Mouse (Mus musculus): ENCODE measurements at regions not wholly inside any gene's neighbourhood (a gene's known extent, or its start where the extent isn't known, plus 50 kb on each side); places are given as distances from the start of the nearest gene placed in this dataset.
A peak's percentile ranks its signal among the peaks of the same experiment; 100 is the strongest.

DNA sequence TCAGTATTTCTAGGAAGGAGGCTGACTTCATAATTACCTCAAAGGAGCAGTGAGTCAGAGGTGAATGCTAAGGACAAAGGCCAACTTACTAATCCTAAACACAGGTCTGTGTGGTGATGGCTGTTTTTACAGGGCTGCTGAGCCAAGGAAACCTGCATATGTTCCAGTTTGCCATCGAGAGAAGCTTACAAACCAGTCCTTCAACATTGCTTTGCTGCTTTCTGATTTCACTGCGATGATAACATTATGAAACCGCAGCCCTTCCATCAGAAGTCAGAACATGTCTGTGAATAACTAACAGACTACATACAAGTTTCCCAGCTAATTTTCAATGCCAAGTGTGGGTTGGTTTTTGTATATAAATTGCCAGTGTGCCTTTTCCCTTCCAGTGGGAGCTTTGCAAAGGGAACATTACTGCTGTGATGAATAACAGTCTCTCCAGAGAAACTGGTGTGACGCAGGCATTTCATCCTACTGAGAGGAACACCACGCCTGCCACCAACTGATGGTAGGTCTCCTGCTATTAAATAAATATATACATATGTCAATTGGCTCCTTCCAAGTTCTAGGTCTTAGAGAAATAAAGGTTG is 128.9 kb upstream of the Pfn2 start:
- 70% methylated on average over 5 of the region's 5 CpGs for WGBS
- Histone ChIP-seq H3K4me3 (ENCODE audit: low read depth, low read length) (no peak overlapping the region), H3K4me2 (ENCODE audit: low read length) (no peak overlapping the region), H3K36me3 (ENCODE audit: control insufficient read depth, insufficient read depth, low read length) (no peaks in the 10 kb centered on the region), H3K9me3 (ENCODE audit: control insufficient read depth, low read length) (no peaks in the 10 kb centered on the region), H3K9ac (ENCODE audit: low read length) (no peak overlapping the region), H3K27me3 (replicated peaks; ENCODE audit: control insufficient read depth, insufficient read depth, low read length) (no peaks in the 10 kb centered on the region), H3K27ac (ENCODE audit: low read depth) (no peak overlapping the region), H3K4me1 (replicated peaks; ENCODE audit: control insufficient read depth, insufficient read depth, low read length) (no peaks in the 10 kb centered on the region)
- DNase-seq (ENCODE audit: low spot score): no peak
- no peak for ATAC-seq (replicated peaks; ENCODE audit: low FRiP score, low TSS enrichment, low read depth)

DNA sequence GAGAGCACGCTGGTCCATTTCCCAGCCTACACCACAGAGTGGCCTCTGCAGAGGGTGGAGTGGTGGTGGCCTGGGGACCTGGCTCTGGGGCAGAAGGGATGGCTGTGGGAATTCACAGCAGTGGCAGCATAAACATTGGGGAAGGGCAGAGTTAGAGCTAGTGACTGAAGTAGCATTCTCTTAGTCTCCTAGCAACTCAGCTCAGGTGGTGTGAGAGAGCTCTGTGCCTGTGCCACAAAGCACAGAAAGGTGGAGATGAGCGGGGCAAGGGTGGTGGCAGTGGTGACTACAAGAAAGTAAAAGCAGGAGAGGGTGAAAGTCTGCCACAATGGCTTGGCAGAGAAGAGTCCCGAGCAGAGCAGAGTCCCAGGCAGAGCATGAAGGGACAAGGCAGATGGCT is 140.3 kb upstream of the Pfn2 start:
- Histone ChIP-seq H3K36me3 (ENCODE audit: control insufficient read depth, insufficient read depth, low read length) (no peaks in the 10 kb centered on the region), H3K4me3 (ENCODE audit: low read depth, low read length) (no peak overlapping the region), H3K9ac (ENCODE audit: low read length) (no peak overlapping the region), H3K27me3 (replicated peaks; ENCODE audit: control insufficient read depth, insufficient read depth, low read length) (no peaks in the 10 kb centered on the region), H3K9me3 (ENCODE audit: control insufficient read depth, low read length) (no peaks in the 10 kb centered on the region), H3K27ac (ENCODE audit: low read depth) (no peak overlapping the region), H3K4me1 (replicated peaks; ENCODE audit: control insufficient read depth, insufficient read depth, low read length) (no peaks in the 10 kb centered on the region), H3K4me2 (ENCODE audit: low read length) (no peak overlapping the region)
- DNase-seq (ENCODE audit: low spot score) (no peak), ATAC-seq (replicated peaks; ENCODE audit: low FRiP score, low TSS enrichment, low read depth) (no peak)
- WGBS: 74% methylated on average over 3 of the region's 3 CpGs

DNA sequence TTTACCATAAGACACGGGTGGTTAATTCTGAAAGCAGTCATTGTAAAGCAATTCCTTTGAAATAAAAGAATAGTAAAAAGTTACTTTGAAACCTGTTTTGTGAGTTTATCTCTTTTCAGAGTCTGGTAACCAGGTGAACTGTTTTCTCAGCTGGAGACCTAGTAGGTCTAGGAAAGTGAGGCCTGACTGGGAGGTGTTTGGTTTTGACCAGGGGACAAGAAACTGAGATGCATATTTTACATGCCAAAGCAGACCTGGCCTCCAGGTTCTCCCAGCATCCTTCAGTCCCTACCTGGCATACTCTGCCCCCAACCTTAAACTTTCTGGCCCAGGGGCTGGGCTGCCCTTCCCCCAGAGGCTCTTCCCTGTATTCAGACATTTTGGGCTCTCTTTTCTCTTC is 142.9 kb upstream of the Pfn2 start:
- no peaks in the 10 kb centered on the region for H3K4me1 ChIP-seq (replicated peaks; ENCODE audit: control insufficient read depth, insufficient read depth, low read length)
- no peak overlapping the region for H3K27ac ChIP-seq (ENCODE audit: low read depth)
- H3K4me3 ChIP-seq (ENCODE audit: low read depth, low read length): no peak overlapping the region
- DNase-seq (ENCODE audit: low spot score) (no peak), ATAC-seq (replicated peaks; ENCODE audit: low FRiP score, low TSS enrichment, low read depth) (no peak)
- no peak overlapping the region for H3K9ac ChIP-seq (ENCODE audit: low read length)
- no peaks in the 10 kb centered on the region for H3K9me3 ChIP-seq (ENCODE audit: control insufficient read depth, low read length)
- no peak overlapping the region for H3K4me2 ChIP-seq (ENCODE audit: low read length)
- WGBS: 58% methylated on average over 1 of the region's 1 CpGs
- no peaks in the 10 kb centered on the region for H3K36me3 ChIP-seq (ENCODE audit: control insufficient read depth, insufficient read depth, low read length)
- no peaks in the 10 kb centered on the region for H3K27me3 ChIP-seq (replicated peaks; ENCODE audit: control insufficient read depth, insufficient read depth, low read length)

- Histone ChIP-seq H3K4me3 (ENCODE audit: low read depth, low read length) (no peak overlapping the region), H3K36me3 (ENCODE audit: control insufficient read depth, insufficient read depth, low read length) (no peaks in the 10 kb centered on the region), H3K27me3 (replicated peaks; ENCODE audit: control insufficient read depth, insufficient read depth, low read length) (no peaks in the 10 kb centered on the region), H3K27ac (ENCODE audit: low read depth) (no peak overlapping the region), H3K4me1 (replicated peaks; ENCODE audit: control insufficient read depth, insufficient read depth, low read length) (no peaks in the 10 kb centered on the region), H3K4me2 (ENCODE audit: low read length) (no peak overlapping the region), H3K9me3 (ENCODE audit: control insufficient read depth, low read length) (no peaks in the 10 kb centered on the region), H3K9ac (ENCODE audit: low read length) (no peak overlapping the region)
- DNase-seq (ENCODE audit: low spot score) (no peak), ATAC-seq (replicated peaks; ENCODE audit: low FRiP score, low TSS enrichment, low read depth) (no peak)
- WGBS: 81% methylated on average over 6 of the region's 6 CpGs
These were observed 150.5 kb upstream of the Pfn2 start for GRCm38 (mm10) chr3:57998121-57999102.

DNA sequence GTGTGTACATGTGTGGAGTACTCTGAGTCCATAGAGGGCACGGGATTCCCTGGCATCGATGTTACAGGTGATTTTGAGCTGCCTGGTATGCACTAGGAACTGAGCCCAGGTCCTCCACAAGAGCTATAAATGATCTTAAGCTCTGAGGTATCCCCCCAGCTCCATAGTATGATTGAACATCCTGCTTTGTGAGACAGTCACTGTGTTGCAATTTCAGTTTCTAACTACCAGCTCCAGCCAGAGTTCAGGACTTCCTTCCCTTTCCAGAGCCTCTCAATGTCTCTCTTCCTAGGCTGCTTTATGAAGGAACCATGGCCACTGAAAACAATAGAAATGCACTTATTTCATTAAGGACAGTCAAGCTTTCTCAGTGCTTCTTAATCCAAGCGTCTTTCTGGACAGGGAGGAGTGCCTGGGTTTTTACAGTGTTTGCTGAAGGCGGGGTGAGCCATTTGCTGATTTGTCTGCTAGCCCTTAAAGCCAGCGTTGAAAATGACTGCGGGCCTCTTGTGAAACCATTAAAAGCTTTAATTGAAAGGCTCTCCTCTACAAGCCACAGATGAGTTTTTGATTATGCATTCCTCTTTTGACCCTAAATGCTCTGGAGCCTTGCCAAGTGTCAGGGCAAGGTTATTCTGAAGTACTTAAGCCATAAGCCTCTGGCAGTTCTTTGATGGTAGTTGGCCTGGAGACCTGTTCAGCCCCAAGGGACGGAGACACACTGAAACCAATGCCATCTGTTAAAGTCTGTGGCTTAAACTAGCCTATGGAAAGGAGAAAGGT is 155.1 kb upstream of the Pfn2 start:
- DNase-seq (ENCODE audit: low spot score): no peak
- Histone ChIP-seq H3K9me3 (ENCODE audit: control insufficient read depth, low read length) (no peaks in the 10 kb centered on the region), H3K36me3 (ENCODE audit: control insufficient read depth, insufficient read depth, low read length) (no peaks in the 10 kb centered on the region), H3K4me3 (ENCODE audit: low read depth, low read length) (no peak overlapping the region), H3K4me2 (ENCODE audit: low read length) (no peak overlapping the region), H3K27me3 (replicated peaks; ENCODE audit: control insufficient read depth, insufficient read depth, low read length) (no peaks in the 10 kb centered on the region), H3K27ac (ENCODE audit: low read depth) (peak overlapping the region; percentile 19; the same call in 1 of the 2 replicates), H3K9ac (ENCODE audit: low read length) (no peak overlapping the region), H3K4me1 (replicated peaks; ENCODE audit: control insufficient read depth, insufficient read depth, low read length) (no peaks in the 10 kb centered on the region)
- WGBS: 37% methylated on average over 7 of the region's 7 CpGs
- ATAC-seq (replicated peaks; ENCODE audit: low FRiP score, low TSS enrichment, low read depth): no peak

- H3K4me2 ChIP-seq (ENCODE audit: low read length): no peak overlapping the region
- ATAC-seq (replicated peaks; ENCODE audit: low FRiP score, low TSS enrichment, low read depth) (no peak), DNase-seq (ENCODE audit: low spot score) (no peak)
- H3K9ac ChIP-seq (ENCODE audit: low read length): no peak overlapping the region
- H3K9me3 ChIP-seq (ENCODE audit: control insufficient read depth, low read length): no peaks in the 10 kb centered on the region
- H3K27me3 ChIP-seq (replicated peaks; ENCODE audit: control insufficient read depth, insufficient read depth, low read length): no peaks in the 10 kb centered on the region
- WGBS: 66% methylated on average over 3 of the region's 3 CpGs
- H3K4me3 ChIP-seq (ENCODE audit: low read depth, low read length): no peak overlapping the region
- H3K4me1 ChIP-seq (replicated peaks; ENCODE audit: control insufficient read depth, insufficient read depth, low read length): no peaks in the 10 kb centered on the region
- no peak overlapping the region for H3K27ac ChIP-seq (ENCODE audit: low read depth)
- no peaks in the 10 kb centered on the region for H3K36me3 ChIP-seq (ENCODE audit: control insufficient read depth, insufficient read depth, low read length)
These were observed 177.0 kb upstream of the Pfn2 start for GRCm38 (mm10) chr3:58024750-58025392.

- DNase-seq (ENCODE audit: low spot score): no peak
- Histone ChIP-seq H3K27ac (ENCODE audit: low read depth) (no peak overlapping the region), H3K4me2 (ENCODE audit: low read length) (no peak overlapping the region), H3K36me3 (ENCODE audit: control insufficient read depth, insufficient read depth, low read length) (no peaks in the 10 kb centered on the region), H3K9me3 (ENCODE audit: control insufficient read depth, low read length) (no peaks in the 10 kb centered on the region), H3K9ac (ENCODE audit: low read length) (no peak overlapping the region), H3K27me3 (replicated peaks; ENCODE audit: control insufficient read depth, insufficient read depth, low read length) (no peaks in the 10 kb centered on the region), H3K4me1 (replicated peaks; ENCODE audit: control insufficient read depth, insufficient read depth, low read length) (no peaks in the 10 kb centered on the region), H3K4me3 (ENCODE audit: low read depth, low read length) (no peak overlapping the region)
- ATAC-seq (replicated peaks; ENCODE audit: low FRiP score, low TSS enrichment, low read depth): no peak
- 96% methylated on average over 1 of the region's 1 CpGs for WGBS
These were observed 201.7 kb upstream of the Pfn2 start for GRCm38 (mm10) chr3:58049618-58050017.

- 65% methylated on average over 7 of the region's 7 CpGs for WGBS
- Histone ChIP-seq H3K27ac (ENCODE audit: low read depth) (no peak overlapping the region), H3K9ac (ENCODE audit: low read length) (no peak overlapping the region), H3K36me3 (ENCODE audit: control insufficient read depth, insufficient read depth, low read length) (no peaks in the 10 kb centered on the region), H3K4me1 (replicated peaks; ENCODE audit: control insufficient read depth, insufficient read depth, low read length) (no peaks in the 10 kb centered on the region), H3K27me3 (replicated peaks; ENCODE audit: control insufficient read depth, insufficient read depth, low read length) (no peaks in the 10 kb centered on the region), H3K4me2 (ENCODE audit: low read length) (no peak overlapping the region), H3K4me3 (ENCODE audit: low read depth, low read length) (no peak overlapping the region), H3K9me3 (ENCODE audit: control insufficient read depth, low read length) (no peaks in the 10 kb centered on the region)
- DNase-seq (ENCODE audit: low spot score): no peak
- ATAC-seq (replicated peaks; ENCODE audit: low FRiP score, low TSS enrichment, low read depth): no peak
These were observed 206.8 kb upstream of the Pfn2 start for GRCm38 (mm10) chr3:58054726-58055125.

All from intestine, embryonic 14.5 days (tissue).